Mouse (Mus musculus) lung, adult 2 months (tissue): ENCODE measurements around the gene Nipsnap2. TPM values are rescaled to one million over a fixed set of nuclear protein-coding genes. Genes with fewer than 3 reads are reported as not detected.
A peak's percentile ranks its signal among the peaks of the same experiment; 100 is the strongest.

Source experiments
- DNase-seq: peaks from one replicate; pipeline ENCODE4 v3.0.0; 2022
- H3K4me1 ChIP-seq: fragments of 200-500 bp; 2 replicates; pipeline ENCODE4 v1.6.1; 2011; ENCODE audit warnings: low read length; ENCODE audit not compliant: control insufficient read depth, insufficient read depth
- H3K4me3 ChIP-seq: fragments of 200-500 bp; replicated peaks from 2 replicates; pipeline ENCODE3; 2011; ENCODE audit warnings: low read depth, mild to moderate bottlenecking, control low read depth, low read length; ENCODE audit errors: extremely low read depth
- CTCF ChIP-seq: fragments of 200-500 bp; IDR thresholded peaks from 2 replicates; pipeline ENCODE4 v1.5.1; 2011; ENCODE audit warnings: mild to moderate bottlenecking, low read length, control low read depth; ENCODE audit not compliant: insufficient read depth
- POLR2A ChIP-seq: fragments of 200-500 bp; IDR thresholded peaks from 2 replicates; pipeline ENCODE4 v1.6.1; 2011; ENCODE audit warnings: low read depth, mild to moderate bottlenecking, control low read depth, low read length, borderline replicate concordance; ENCODE audit errors: extremely low read depth
- WGBS: fragments of 180-500 bp; shearing (Covaris S2); methylation state at CpG from one replicate; pipeline ENCODE4 v1.1.7; 2018; 5-methylcytosine and 5-hydroxymethylcytosine counted together
- polyA plus RNA-seq: library from polyadenylated mRNA; depleted of rRNA; stranded (reverse); fragments of >200 nt; gene quantifications from 2 replicates; pipeline ENCODE4 v1.2.3, GENCODE M21; 2012

The Nipsnap2 gene
- polyA plus RNA-seq, 1 experiment = 51.5 TPM

GRCm38 (mm10) chr5:129720176-129720575, 4.7 kb upstream of the Nipsnap2 start:
- TF ChIP-seq POLR2A (no peak), CTCF (0 out of 2 replicates have a peak, but pooled peaks have one; percentile 7)
- Histone ChIP-seq H3K4me3 (no peak overlapping the region), H3K4me1 (peaks cover 6% of the 10 kb centered on the region)
- no peak for DNase-seq
- 94% methylated on average over 3 of the region's 3 CpGs for WGBS

- Histone ChIP-seq H3K4me3 (peak overlapping the region; percentile 69), H3K4me1 (peaks cover 9% of the 10 kb centered on the region)
- TF ChIP-seq POLR2A (no peak), CTCF (no peak)
- WGBS = 34% methylated on average over 4 of the region's 4 CpGs
- no peak for DNase-seq
Measured at GRCm38 (mm10) chr5:129724268-129724667, 595 bp upstream of the Nipsnap2 start.

DNA sequence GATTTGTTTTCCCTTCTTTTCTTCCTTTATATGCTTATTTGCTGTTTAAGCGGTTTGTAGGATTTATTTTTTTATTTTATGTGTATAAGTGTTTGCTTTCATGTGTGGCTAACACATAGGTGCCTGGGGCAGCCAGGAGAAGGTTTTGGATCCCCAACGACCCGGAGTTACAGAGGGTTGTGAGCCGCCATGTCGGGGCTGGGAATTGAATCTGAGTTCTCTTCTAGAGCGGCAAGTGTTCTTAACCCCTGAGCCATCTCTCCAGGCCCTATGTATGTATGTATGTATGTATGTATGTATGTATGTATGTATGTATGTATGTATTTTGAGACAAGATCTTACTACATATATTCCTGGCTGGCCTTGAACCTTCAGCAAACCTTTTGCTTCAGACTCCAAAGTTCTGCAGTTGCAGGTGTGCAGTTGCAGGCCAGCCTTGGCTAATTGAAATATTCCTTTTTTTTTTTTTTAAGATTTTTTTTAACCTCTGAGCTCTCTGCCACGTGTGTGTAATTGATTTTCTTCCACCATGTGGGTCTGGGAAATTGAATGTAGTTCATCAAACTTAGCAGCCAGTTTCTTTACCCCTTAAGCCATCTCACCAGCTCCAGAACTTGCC, 1.0 kb downstream of the Nipsnap2 start:
- Histone ChIP-seq H3K4me1 (peaks cover 14% of the 10 kb centered on the region), H3K4me3 (peak overlapping the region; percentile 69)
- TF ChIP-seq CTCF (no peak), POLR2A (no peak)
- WGBS = 25% methylated on average over 7 of the region's 7 CpGs
- no peak for DNase-seq

DNA sequence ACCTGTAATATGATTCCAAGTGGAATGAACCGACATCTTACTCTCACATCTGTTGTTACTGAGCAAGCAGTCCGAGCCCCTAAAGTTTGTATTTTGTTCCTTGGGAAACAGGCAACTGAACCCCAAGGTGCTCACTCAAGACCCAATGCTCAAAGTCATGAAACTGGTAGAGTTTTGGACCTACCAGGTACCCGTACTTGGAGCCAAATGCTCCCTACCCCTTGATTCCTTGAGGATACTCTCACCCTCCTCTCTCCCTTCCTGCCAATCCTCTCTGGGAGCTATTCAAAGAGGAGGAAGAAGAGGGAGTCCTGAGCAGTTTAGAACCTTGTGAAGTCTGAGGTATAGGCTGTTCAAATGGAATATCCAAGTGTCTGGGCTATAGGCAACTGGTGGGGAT, 1.9 kb downstream of the Nipsnap2 start:
- no peak for DNase-seq
- H3K4me1 ChIP-seq = peaks cover 14% of the 10 kb centered on the region
- H3K4me3 ChIP-seq = no peak overlapping the region
- no peak for TF ChIP-seq CTCF
- no peak for TF ChIP-seq POLR2A
- 77% methylated on average over 3 of the region's 3 CpGs for WGBS

GRCm38 (mm10) chr5:129729286-129729685, 4.4 kb downstream of the Nipsnap2 start:
- TF ChIP-seq POLR2A (no peak), CTCF (no peak)
- no peak for DNase-seq
- 26% methylated on average over 11 of the region's 11 CpGs for WGBS
- Histone ChIP-seq H3K4me3 (no peak overlapping the region), H3K4me1 (peaks cover 10% of the 10 kb centered on the region)

DNA sequence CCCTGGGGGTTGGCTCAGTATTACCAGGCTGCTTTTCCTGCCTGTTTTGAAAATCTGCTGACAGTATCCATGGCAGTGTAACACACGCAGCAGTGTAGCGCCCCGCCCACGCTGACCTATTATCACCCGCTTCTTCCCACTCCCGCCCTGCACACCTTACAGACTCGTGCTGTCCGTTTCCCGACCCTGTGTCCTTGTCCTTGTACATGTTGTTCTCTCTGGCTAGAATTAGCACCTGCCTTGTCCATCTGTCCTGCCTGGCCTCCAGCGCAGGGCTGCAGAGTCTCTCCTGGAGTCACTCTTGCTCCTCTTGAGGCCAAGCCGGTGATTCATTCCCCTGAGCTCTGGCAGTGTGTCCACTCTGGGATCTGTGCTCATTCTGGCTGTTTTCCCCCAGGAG, 5.5 kb downstream of the Nipsnap2 start:
- 27% methylated on average over 11 of the region's 11 CpGs for WGBS
- no peak for DNase-seq
- Histone ChIP-seq H3K4me3 (no peak overlapping the region), H3K4me1 (peaks cover 8% of the 10 kb centered on the region)
- TF ChIP-seq CTCF = no peak
- no peak for TF ChIP-seq POLR2A

GRCm38 (mm10) chr5:129731021-129731420, 6.2 kb downstream of the Nipsnap2 start:
- DNase-seq = no peak
- H3K4me1 ChIP-seq = peaks cover 8% of the 10 kb centered on the region
- TF ChIP-seq POLR2A = no peak
- no peak for TF ChIP-seq CTCF
- WGBS = 64% methylated on average over 5 of the region's 5 CpGs
- no peak overlapping the region for H3K4me3 ChIP-seq

GRCm38 (mm10) chr5:129740976-129741375, 16.1 kb downstream of the Nipsnap2 start:
- DNase-seq = no peak
- Histone ChIP-seq H3K4me3 (no peak overlapping the region), H3K4me1 (no peaks in the 10 kb centered on the region)
- WGBS = 94% methylated on average over 1 of the region's 1 CpGs
- TF ChIP-seq POLR2A = no peak
- no peak for TF ChIP-seq CTCF

DNA sequence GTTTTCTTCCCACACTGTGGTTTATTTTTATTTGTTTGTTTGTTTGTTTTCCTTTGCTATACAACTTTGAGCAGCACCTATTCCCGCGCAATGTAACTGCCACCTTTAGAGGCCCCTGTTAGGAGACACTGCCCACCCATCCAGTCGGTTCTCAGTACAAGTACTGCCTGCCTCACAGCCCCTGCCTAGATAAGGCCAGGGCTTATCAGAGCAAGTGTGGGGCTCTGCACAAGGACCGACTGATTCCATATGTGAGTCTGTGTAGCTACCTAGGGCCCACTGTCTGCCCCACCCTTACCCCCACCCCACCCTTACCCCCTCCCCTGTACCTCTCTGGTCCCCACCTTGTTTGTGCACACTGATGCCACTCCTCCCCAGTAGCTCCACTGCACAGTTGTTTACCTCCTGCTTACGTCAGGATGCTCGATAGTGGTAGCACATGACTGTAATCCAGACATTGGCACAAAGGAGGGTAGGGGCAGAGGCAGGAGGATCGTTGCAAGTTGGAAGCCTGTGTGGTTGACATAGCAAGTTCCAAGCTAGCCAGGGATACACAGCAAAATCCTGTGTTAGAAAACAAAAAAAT, 18.1 kb downstream of the Nipsnap2 start:
- Histone ChIP-seq H3K4me1 (no peaks in the 10 kb centered on the region), H3K4me3 (no peak overlapping the region)
- TF ChIP-seq POLR2A = no peak
- no peak for TF ChIP-seq CTCF
- no peak for DNase-seq
- WGBS = 70% methylated on average over 7 of the region's 7 CpGs

DNA sequence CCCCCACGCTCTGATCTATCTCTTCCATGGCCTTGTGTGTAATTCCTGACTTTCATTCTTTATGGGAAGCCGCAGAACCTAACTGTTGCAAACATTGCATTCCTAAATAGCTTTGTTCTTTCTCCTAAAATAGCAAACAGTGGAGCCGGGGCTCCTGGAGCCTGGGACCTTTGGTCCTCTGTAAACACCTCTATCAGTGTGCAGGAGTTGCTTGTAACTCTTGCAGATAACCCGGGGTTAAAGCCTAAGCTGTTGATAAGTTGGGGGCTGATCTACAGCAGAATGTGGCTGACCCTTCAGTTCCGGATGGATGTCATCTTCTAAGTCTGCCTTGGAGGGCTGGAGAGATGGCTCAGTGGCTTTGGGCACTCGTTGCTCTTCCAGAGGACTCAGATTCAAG, 19.2 kb downstream of the Nipsnap2 start:
- WGBS = 38% methylated on average over 6 of the region's 6 CpGs
- DNase-seq = no peak
- Histone ChIP-seq H3K4me1 (no peaks in the 10 kb centered on the region), H3K4me3 (no peak overlapping the region)
- no peak for TF ChIP-seq CTCF
- no peak for TF ChIP-seq POLR2A
